Mouse (Mus musculus) liver, postnatal 0 days (tissue): Measurements from ENCODE around the gene Apol9b. TPM values are rescaled to one million over a fixed set of nuclear protein-coding genes. Genes with fewer than 3 reads are reported as not detected.

Experiments used
- ATAC-seq: fragments of 200-750 bp; cut with Nextera tagmentation; 2 replicates; pipeline ENCODE4 v1.8.0; 2017; ENCODE audit warnings: mild to moderate bottlenecking, moderate library complexity
- DNase-seq: peaks from one replicate; pipeline ENCODE4 v3.0.0-alpha.2; 2016
- H3K27ac ChIP-seq: fragments of 300-500 bp; sonication (generic); 2 replicates; pipeline ENCODE4 v1.5.1; 2014; ENCODE audit warnings: antibody characterized with exemption, moderate library complexity, mild to moderate bottlenecking, low read depth
- H3K27me3 ChIP-seq: fragments of 300-500 bp; sonication (generic); 2 replicates; pipeline ENCODE4 v1.6.1; 2014; ENCODE audit warnings: low read length, control low read depth, mixed read lengths; ENCODE audit not compliant: insufficient read depth
- H3K36me3 ChIP-seq: fragments of 300-500 bp; sonication (generic); replicated peaks from 2 replicates; pipeline ENCODE4 v1.6.1; 2014; ENCODE audit warnings: mild to moderate bottlenecking, control low read depth, low read length, moderate library complexity, mixed read lengths; ENCODE audit not compliant: insufficient read depth
- H3K4me1 ChIP-seq: fragments of 300-500 bp; sonication (generic); 2 replicates; pipeline ENCODE4 v1.6.1; 2014; ENCODE audit warnings: antibody characterized with exemption, mild to moderate bottlenecking, control low read depth; ENCODE audit not compliant: insufficient read depth
- H3K4me2 ChIP-seq: fragments of 300-500 bp; sonication (generic); 2 replicates; pipeline ENCODE4 v1.6.1; 2014; ENCODE audit warnings: low read depth, mild to moderate bottlenecking, low read length, moderate library complexity, mixed read lengths
- H3K4me3 ChIP-seq: fragments of 300-500 bp; sonication (generic); 2 replicates; pipeline ENCODE4 v1.5.1; 2014; ENCODE audit warnings: low read depth, low read length
- H3K9ac ChIP-seq: fragments of 300-500 bp; sonication (generic); replicated peaks from 2 replicates; pipeline ENCODE4 v1.6.1; 2014; ENCODE audit warnings: mild to moderate bottlenecking, moderate library complexity
- H3K9me3 ChIP-seq: fragments of 300-500 bp; sonication (generic); 2 replicates; pipeline ENCODE4 v1.6.1; 2016; ENCODE audit warnings: mild to moderate bottlenecking, control low read depth, low read length, mixed read lengths
- CTCF ChIP-seq: sonication (generic); IDR thresholded peaks from 2 replicates; pipeline ENCODE4 v1.5.1; 2016; ENCODE audit warnings: antibody characterized with exemption, low read depth
- EP300 ChIP-seq: IDR thresholded peaks from 2 replicates; pipeline ENCODE4 v1.6.1; 2016; ENCODE audit warnings: antibody characterized with exemption, low read depth, mild to moderate bottlenecking
- WGBS: fragments of 180-500 bp; shearing (Covaris S2); extraction: QIAGEN DNeasy Blood & Tissue Kit; methylation state at CpG from one replicate; pipeline ENCODE4 v1.1.7; 2014; ENCODE audit not compliant: insufficient replicate concordance; 5-methylcytosine and 5-hydroxymethylcytosine counted together
- polyA plus RNA-seq: library from polyadenylated mRNA; unstranded; fragments of >200 nt; fragmentation: Nextera tagmentation; extraction: Ambion mirVana; gene quantifications from 2 replicates; pipeline ENCODE4 v1.2.1, GENCODE M21; 2015

Gene Apol9b
- polyA plus RNA-seq, 1 experiment from 2014 or later = 0.51 TPM

DNA sequence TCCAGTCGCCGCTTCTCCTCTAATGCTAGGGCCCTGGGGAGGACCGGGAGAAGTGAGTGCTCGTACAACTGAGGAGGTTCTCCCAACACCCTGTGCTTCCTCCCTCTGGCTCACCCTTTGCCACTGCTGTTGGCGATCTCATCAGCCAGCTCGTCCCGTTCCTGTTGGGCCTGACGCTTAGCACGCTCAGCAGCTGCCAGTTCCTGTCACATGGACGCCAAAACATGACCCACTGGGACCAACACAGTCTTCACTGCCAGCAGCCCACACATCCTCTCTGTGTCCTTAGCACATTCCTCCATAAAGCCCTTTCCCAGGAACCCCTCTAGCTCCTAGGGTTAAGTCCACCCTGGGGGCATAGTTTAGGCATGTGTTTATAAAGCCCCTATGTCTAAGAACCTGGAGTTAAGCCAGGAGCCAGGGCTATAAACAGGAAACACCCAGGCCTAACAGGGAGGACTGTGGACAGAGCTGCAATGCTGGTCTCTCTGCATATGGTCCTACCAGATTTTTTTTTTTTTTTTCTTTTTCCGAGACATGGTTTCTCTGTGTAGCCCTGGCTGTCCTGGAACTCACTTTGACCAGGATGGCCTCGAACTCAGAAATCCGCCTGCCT, 35.7 kb downstream of the Apol9b start:
- WGBS = 74% methylated on average over 13 of the region's 13 CpGs

GRCm38 (mm10) chr15:77765484-77766093, 36.8 kb downstream of the Apol9b start:
- no peak for ATAC-seq
- WGBS = 88% methylated on average over 16 of the region's 16 CpGs
- TF ChIP-seq CTCF = no peak
- TF ChIP-seq EP300 = no peak

More for the DNA sequence above, 35.7 kb downstream of the Apol9b start:
- Histone ChIP-seq H3K9ac (no peak overlapping the region), H3K4me3 (no peak overlapping the region), H3K9me3 (no peaks in the 10 kb centered on the region), H3K36me3 (peaks cover 94% of the 10 kb centered on the region), H3K27me3 (no peaks in the 10 kb centered on the region), H3K27ac (no peak overlapping the region; the same call in 1 of the 2 replicates), H3K4me1 (no peaks in the 10 kb centered on the region), H3K4me2 (no peak overlapping the region)
- DNase-seq = no peak
- TF ChIP-seq CTCF = no peak
- no peak for TF ChIP-seq EP300
- no peak for ATAC-seq

DNA sequence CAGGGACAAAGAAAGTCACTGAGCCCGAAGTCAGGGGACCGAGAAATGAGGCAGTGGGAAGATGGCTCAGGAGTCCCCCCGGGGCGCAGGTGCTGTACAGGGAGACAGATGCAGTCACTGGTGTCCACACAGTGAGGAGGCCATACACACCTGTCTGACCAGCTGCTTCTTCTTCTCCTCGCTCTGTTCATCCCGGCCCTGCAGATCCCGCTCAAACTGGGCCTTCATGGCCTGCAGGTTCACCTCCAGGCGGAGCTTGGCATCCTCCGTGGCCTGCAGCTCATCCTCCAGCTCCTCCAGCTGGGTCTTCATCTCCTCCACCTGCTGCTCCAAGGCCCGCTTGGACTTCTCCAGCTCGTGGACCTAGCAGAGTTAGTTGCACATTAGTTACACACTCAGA, 38.1 kb downstream of the Apol9b start:
- Histone ChIP-seq H3K4me3 (no peak overlapping the region), H3K9ac (no peak overlapping the region), H3K27me3 (no peaks in the 10 kb centered on the region), H3K4me1 (no peaks in the 10 kb centered on the region), H3K36me3 (peaks cover 98% of the 10 kb centered on the region), H3K27ac (no peak overlapping the region), H3K4me2 (no peak overlapping the region), H3K9me3 (no peaks in the 10 kb centered on the region)
- TF ChIP-seq EP300 = no peak
- no peak for TF ChIP-seq CTCF
- 92% methylated on average over 11 of the region's 11 CpGs for WGBS
- ATAC-seq (no peak), DNase-seq (no peak)

More at GRCm38 (mm10) chr15:77765484-77766093, 36.8 kb downstream of the Apol9b start:
- H3K4me2 ChIP-seq = no peak overlapping the region
- H3K27ac ChIP-seq = no peak overlapping the region
- DNase-seq = no peak
- no peaks in the 10 kb centered on the region for H3K9me3 ChIP-seq
- no peak overlapping the region for H3K4me3 ChIP-seq
- H3K27me3 ChIP-seq = no peaks in the 10 kb centered on the region
- H3K4me1 ChIP-seq = no peaks in the 10 kb centered on the region
- H3K36me3 ChIP-seq = peaks cover 97% of the 10 kb centered on the region
- H3K9ac ChIP-seq = no peak overlapping the region

GRCm38 (mm10) chr15:77770341-77770740, 41.5 kb downstream of the Apol9b start:
- Histone ChIP-seq H3K27ac (no peak overlapping the region), H3K9ac (no peak overlapping the region), H3K4me2 (no peak overlapping the region), H3K9me3 (no peaks in the 10 kb centered on the region), H3K4me3 (no peak overlapping the region), H3K36me3 (peaks cover 98% of the 10 kb centered on the region), H3K4me1 (peaks cover 12% of the 10 kb centered on the region), H3K27me3 (no peaks in the 10 kb centered on the region)
- WGBS = 87% methylated on average over 5 of the region's 5 CpGs
- DNase-seq = no peak
- ATAC-seq = no peak
- TF ChIP-seq EP300 (no peak), CTCF (no peak)

DNA sequence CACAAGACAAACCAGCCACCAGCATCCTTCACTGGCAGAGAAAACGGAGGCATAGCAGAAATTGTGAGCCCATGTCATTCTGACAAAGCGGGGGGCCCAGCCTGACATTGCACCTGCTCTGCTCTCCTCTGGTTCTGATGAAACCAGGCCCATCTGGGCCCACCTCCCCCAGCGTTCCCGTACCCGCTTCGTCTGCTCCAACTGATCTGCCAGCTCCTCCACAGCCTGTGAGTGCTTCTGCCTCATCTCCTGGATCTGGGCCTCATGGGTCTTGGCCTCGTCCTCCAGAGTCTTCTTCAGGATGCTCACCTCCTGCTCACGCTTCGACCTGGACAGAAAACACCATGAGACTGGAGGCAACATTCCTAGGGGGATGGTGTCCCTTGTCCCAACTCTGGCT, 42.1 kb downstream of the Apol9b start:
- Histone ChIP-seq H3K9me3 (no peaks in the 10 kb centered on the region), H3K27me3 (no peaks in the 10 kb centered on the region), H3K36me3 (peaks cover 98% of the 10 kb centered on the region), H3K4me2 (no peak overlapping the region), H3K9ac (no peak overlapping the region), H3K4me3 (no peak overlapping the region), H3K4me1 (peaks cover 14% of the 10 kb centered on the region), H3K27ac (no peak overlapping the region)
- TF ChIP-seq CTCF = no peak
- no peak for TF ChIP-seq EP300
- WGBS = 94% methylated on average over 9 of the region's 9 CpGs
- DNase-seq (no peak), ATAC-seq (no peak)

GRCm38 (mm10) chr15:77773099-77773915, 44.5 kb downstream of the Apol9b start:
- H3K9me3 ChIP-seq = no peaks in the 10 kb centered on the region
- no peak overlapping the region for H3K4me2 ChIP-seq
- peaks cover 14% of the 10 kb centered on the region for H3K4me1 ChIP-seq
- TF ChIP-seq CTCF = no peak
- TF ChIP-seq EP300 = peak; percentile 94
- no peaks in the 10 kb centered on the region for H3K27me3 ChIP-seq
- DNase-seq = peak; percentile 63
- H3K9ac ChIP-seq = no peak overlapping the region; the same call in 1 of the 2 replicates
- peaks cover 98% of the 10 kb centered on the region for H3K36me3 ChIP-seq
- WGBS = 60% methylated on average over 19 of the region's 19 CpGs
- H3K4me3 ChIP-seq = no peak overlapping the region
- ATAC-seq = peak; percentile 89
- peak overlapping the region; percentile 23; the same call in 1 of the 2 replicates for H3K27ac ChIP-seq
